Mouse (Mus musculus): ENCODE data around the gene Arid3a. TPM values are rescaled to one million over a fixed set of nuclear protein-coding genes. Genes with fewer than 3 reads are reported as not detected.

Arid3a gene
- polyA plus RNA-seq, 1 experiment from 2014 or later: 7.0 TPM

DNA sequence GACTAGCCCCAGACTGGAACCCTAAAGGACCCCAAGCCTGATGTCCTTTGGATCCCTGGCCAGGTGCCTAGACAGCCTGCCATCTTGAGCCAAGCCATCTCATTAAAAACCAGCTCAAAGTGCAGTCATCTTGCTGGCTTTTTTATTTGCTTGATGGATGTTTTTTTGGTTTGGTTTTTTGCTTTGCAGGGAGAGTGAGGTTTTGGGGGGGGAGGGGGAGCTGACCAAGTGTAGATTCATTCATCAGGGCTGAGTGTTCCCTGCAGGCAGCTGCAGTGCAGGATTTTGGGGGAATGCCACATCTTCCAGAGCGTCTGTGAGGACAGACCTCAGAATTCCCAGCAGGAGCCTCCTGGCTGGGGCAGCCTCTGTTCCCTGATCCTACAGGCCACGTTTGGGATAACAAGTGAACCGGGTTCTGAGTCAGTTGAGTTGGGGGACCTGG lies 42.3 kb downstream of the Arid3a start:
- Histone ChIP-seq H3K36me3 (ENCODE audit: control insufficient read depth, insufficient read depth, low read length) (peaks cover 22% of the 10 kb centered on the region), H3K27ac (ENCODE audit: low read depth, low read length) (no peak overlapping the region), H3K4me1 (ENCODE audit: control insufficient read depth, insufficient read depth, low read length) (no peaks in the 10 kb centered on the region), H3K27me3 (ENCODE audit: control insufficient read depth, insufficient read depth, low read length) (peaks cover 26% of the 10 kb centered on the region), H3K4me3 (ENCODE audit: low read depth, low read length) (no peak overlapping the region), H3K9me3 (ENCODE audit: control insufficient read depth, low read length) (no peaks in the 10 kb centered on the region), H3K4me2 (ENCODE audit: low read depth) (no peak overlapping the region), H3K9ac (ENCODE audit: low read length) (no peak overlapping the region)
- WGBS: 17% methylated on average over 3 of the region's 3 CpGs
- ATAC-seq (ENCODE audit: insufficient read depth, low FRiP score, low TSS enrichment) (no peak), DNase-seq (ENCODE audit: low spot score) (no peak)

DNA sequence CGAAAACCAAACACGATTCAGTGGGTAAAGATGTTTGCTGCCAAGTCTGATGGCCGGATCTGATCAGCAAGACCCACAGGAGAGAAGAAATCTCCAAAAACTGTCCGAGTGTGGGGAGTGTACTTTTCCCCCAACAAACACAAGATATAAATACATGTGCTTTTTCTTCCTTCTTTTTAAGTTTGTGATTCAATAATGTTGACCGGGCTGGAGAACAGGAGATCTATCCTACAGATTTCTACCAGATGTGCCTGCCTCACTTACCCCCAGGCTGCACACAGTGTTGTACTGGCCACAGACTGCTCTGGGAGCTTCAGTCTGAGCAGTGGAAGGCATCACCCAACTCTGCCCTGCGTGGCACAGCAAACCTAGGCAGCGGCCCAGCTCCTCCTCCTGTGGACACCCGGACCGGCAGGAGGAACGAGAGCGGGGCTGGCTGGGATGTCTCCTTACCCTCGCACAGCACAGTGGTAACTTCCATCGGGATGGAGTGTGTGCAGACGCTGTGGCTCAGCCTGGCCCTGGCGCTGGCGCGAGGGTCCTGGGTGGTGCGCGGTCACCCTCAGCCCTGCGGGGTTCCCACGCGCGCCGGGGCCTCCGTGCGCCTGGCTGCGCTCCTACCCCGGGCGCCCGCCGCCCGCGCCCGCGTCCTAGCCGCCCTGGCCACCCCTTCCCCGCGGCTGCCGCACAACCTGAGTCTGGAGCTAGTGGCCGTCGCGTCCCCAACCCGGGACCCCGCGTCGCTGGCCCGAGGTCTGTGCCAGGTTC lies 43.8 kb downstream of the Arid3a start, which contains the start of gene Grin3b:
Grin3b (plus strand) TSS at position 301 of the 768 bp plus-strand sequence.
- Histone ChIP-seq H3K4me1 (ENCODE audit: control insufficient read depth, insufficient read depth, low read length) (no peaks in the 10 kb centered on the region), H3K4me3 (ENCODE audit: low read depth, low read length) (peak within 1 kb of the TSS; percentile 28), H3K27me3 (ENCODE audit: control insufficient read depth, insufficient read depth, low read length) (peaks cover 26% of the 10 kb centered on the region), H3K36me3 (ENCODE audit: control insufficient read depth, insufficient read depth, low read length) (peaks cover 22% of the 10 kb centered on the region), H3K9me3 (ENCODE audit: control insufficient read depth, low read length) (no peaks in the 10 kb centered on the region), H3K4me2 (ENCODE audit: low read depth) (peak within 1 kb of the TSS; percentile 56), H3K27ac (ENCODE audit: low read depth, low read length) (no peak within 1 kb of the TSS), H3K9ac (ENCODE audit: low read length) (peak within 1 kb of the TSS; percentile 54)
- ATAC-seq (ENCODE audit: insufficient read depth, low FRiP score, low TSS enrichment): no peak
- no peak for DNase-seq (ENCODE audit: low spot score)
- WGBS: 7% methylated on average over 47 of the region's 47 CpGs

DNA sequence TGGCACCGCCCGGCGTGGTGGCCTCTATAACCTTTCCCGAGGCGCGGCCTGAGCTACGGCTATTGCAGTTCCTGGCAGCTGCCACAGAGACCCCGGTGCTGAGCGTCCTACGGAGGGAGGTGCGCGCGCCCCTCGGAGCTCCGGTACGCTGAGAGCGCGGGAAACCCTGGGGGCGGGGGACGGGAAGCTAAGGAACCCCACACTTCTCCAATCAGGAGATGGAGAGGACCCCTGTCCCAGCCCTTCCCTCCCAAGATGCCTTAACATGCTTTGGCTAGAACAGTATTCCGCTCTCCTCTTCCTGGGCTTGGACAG lies 44.3 kb downstream of the Arid3a start:
- H3K36me3 ChIP-seq (ENCODE audit: control insufficient read depth, insufficient read depth, low read length): peaks cover 23% of the 10 kb centered on the region
- 3% methylated on average over 21 of the region's 21 CpGs for WGBS
- peak overlapping the region; percentile 28 for H3K4me3 ChIP-seq (ENCODE audit: low read depth, low read length)
- ATAC-seq (ENCODE audit: insufficient read depth, low FRiP score, low TSS enrichment) (no peak), DNase-seq (ENCODE audit: low spot score) (no peak)
- peak overlapping the region; percentile 56 for H3K4me2 ChIP-seq (ENCODE audit: low read depth)
- H3K9me3 ChIP-seq (ENCODE audit: control insufficient read depth, low read length): no peaks in the 10 kb centered on the region
- peaks cover 26% of the 10 kb centered on the region for H3K27me3 ChIP-seq (ENCODE audit: control insufficient read depth, insufficient read depth, low read length)
- peak overlapping the region; percentile 54 for H3K9ac ChIP-seq (ENCODE audit: low read length)
- no peaks in the 10 kb centered on the region for H3K4me1 ChIP-seq (ENCODE audit: control insufficient read depth, insufficient read depth, low read length)
- no peak overlapping the region for H3K27ac ChIP-seq (ENCODE audit: low read depth, low read length)

DNA sequence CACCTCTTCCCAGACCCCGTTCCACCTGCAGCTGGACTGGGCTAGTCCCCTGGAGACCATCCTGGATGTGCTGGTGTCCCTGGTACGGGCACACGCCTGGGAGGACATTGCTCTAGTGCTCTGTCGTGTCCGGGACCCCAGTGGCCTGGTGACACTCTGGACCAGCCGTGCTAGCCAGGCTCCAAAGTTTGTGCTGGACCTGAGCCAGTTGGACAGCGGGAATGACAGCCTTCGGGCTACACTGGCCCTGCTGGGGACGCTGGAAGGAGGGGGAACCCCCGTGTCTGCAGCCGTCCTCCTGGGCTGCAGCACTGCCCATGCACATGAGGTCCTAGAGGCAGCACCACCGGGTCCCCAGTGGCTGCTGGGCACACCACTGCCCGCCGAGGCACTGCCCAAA lies 46.0 kb downstream of the Arid3a start:
- Histone ChIP-seq H3K4me1 (ENCODE audit: control insufficient read depth, insufficient read depth, low read length) (no peaks in the 10 kb centered on the region), H3K4me3 (ENCODE audit: low read depth, low read length) (no peak overlapping the region), H3K9ac (ENCODE audit: low read length) (no peak overlapping the region), H3K4me2 (ENCODE audit: low read depth) (no peak overlapping the region), H3K27ac (ENCODE audit: low read depth, low read length) (no peak overlapping the region), H3K27me3 (ENCODE audit: control insufficient read depth, insufficient read depth, low read length) (peaks cover 26% of the 10 kb centered on the region), H3K36me3 (ENCODE audit: control insufficient read depth, insufficient read depth, low read length) (peaks cover 25% of the 10 kb centered on the region), H3K9me3 (ENCODE audit: control insufficient read depth, low read length) (no peaks in the 10 kb centered on the region)
- WGBS: 72% methylated on average over 14 of the region's 14 CpGs
- ATAC-seq (ENCODE audit: insufficient read depth, low FRiP score, low TSS enrichment): no peak
- no peak for DNase-seq (ENCODE audit: low spot score)

DNA sequence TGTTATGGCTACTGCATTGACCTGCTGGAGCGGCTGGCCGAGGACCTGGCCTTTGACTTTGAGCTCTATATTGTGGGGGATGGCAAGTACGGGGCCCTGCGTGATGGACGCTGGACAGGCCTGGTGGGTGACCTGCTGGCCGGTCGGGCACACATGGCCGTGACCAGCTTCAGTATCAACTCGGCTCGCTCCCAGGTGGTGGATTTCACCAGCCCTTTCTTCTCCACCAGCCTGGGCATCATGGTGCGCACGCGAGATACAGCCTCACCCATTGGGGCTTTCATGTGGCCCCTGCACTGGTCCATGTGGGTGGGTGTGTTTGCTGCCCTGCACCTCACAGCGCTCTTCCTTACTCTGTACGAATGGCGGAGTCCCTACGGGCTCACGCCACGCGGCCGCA lies 47.2 kb downstream of the Arid3a start:
- Histone ChIP-seq H3K27me3 (ENCODE audit: control insufficient read depth, insufficient read depth, low read length) (peaks cover 26% of the 10 kb centered on the region), H3K9ac (ENCODE audit: low read length) (no peak overlapping the region), H3K36me3 (ENCODE audit: control insufficient read depth, insufficient read depth, low read length) (peaks cover 34% of the 10 kb centered on the region), H3K9me3 (ENCODE audit: control insufficient read depth, low read length) (no peaks in the 10 kb centered on the region), H3K4me1 (ENCODE audit: control insufficient read depth, insufficient read depth, low read length) (no peaks in the 10 kb centered on the region), H3K4me3 (ENCODE audit: low read depth, low read length) (no peak overlapping the region; the same call in 1 of the 2 replicates), H3K4me2 (ENCODE audit: low read depth) (no peak overlapping the region), H3K27ac (ENCODE audit: low read depth, low read length) (no peak overlapping the region)
- 89% methylated on average over 21 of the region's 21 CpGs for WGBS
- no peak for ATAC-seq (ENCODE audit: insufficient read depth, low FRiP score, low TSS enrichment)
- no peak for DNase-seq (ENCODE audit: low spot score)

DNA sequence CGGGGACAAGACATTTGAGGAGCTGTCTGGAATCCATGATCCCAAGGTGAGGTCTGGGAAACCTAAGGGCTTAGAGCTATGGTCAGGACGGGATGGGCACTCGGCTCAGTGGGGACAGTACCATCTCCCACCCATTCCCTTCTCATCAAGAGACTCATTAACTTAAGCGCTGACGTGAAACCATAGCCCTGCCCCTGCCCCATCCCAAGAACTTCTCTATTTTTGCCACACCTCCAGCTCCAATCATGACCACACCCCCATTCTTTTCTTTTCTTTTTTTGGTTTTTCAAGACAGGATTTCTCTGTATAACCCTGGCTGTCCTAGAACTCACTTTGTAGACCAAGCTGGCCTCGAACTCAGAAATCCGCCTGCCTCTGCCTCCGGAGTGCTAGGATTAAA lies 47.8 kb downstream of the Arid3a start:
- WGBS: 91% methylated on average over 8 of the region's 8 CpGs
- peaks cover 23% of the 10 kb centered on the region for H3K27me3 ChIP-seq (ENCODE audit: control insufficient read depth, insufficient read depth, low read length)
- DNase-seq (ENCODE audit: low spot score) (no peak), ATAC-seq (ENCODE audit: insufficient read depth, low FRiP score, low TSS enrichment) (no peak)
- H3K27ac ChIP-seq (ENCODE audit: low read depth, low read length): no peak overlapping the region
- no peak overlapping the region for H3K4me2 ChIP-seq (ENCODE audit: low read depth)
- no peaks in the 10 kb centered on the region for H3K4me1 ChIP-seq (ENCODE audit: control insufficient read depth, insufficient read depth, low read length)
- peaks cover 35% of the 10 kb centered on the region for H3K36me3 ChIP-seq (ENCODE audit: control insufficient read depth, insufficient read depth, low read length)
- H3K4me3 ChIP-seq (ENCODE audit: low read depth, low read length): no peak overlapping the region
- H3K9ac ChIP-seq (ENCODE audit: low read length): no peak overlapping the region
- H3K9me3 ChIP-seq (ENCODE audit: control insufficient read depth, low read length): no peaks in the 10 kb centered on the region

DNA sequence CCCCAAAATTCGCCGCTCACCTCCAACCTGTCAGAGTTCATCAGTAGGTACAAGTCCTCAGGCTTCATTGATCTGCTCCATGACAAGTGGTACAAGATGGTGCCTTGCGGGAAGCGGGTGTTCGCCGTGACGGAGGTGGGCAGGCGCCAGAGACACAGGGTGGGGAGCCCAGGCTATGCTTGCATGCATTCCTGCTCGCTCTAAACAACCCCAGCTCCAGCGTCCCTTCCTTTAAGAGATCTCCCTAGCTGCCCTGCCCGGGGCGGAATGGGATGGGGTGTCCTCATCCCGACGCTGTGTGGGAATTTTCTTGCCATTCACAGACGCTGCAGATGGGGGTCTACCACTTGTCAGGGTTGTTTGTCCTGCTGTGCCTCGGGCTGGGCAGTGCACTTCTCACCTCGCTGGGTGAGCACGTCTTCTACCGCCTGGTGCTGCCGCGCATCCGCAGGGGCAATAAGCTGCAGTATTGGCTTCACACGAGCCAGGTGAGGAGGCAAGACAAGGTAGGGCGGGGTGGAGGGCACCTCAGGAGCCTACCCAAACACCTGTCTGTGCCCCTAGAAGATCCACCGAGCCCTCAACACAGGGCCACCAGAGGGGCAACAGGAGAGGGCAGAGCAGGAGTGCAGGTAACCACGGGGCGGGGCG lies 49.4 kb downstream of the Arid3a start:
- Histone ChIP-seq H3K9ac (ENCODE audit: low read length) (no peak overlapping the region), H3K4me3 (ENCODE audit: low read depth, low read length) (no peak overlapping the region), H3K27me3 (ENCODE audit: control insufficient read depth, insufficient read depth, low read length) (peaks cover 10% of the 10 kb centered on the region), H3K4me1 (ENCODE audit: control insufficient read depth, insufficient read depth, low read length) (no peaks in the 10 kb centered on the region), H3K27ac (ENCODE audit: low read depth, low read length) (no peak overlapping the region), H3K9me3 (ENCODE audit: control insufficient read depth, low read length) (no peaks in the 10 kb centered on the region), H3K36me3 (ENCODE audit: control insufficient read depth, insufficient read depth, low read length) (peaks cover 37% of the 10 kb centered on the region), H3K4me2 (ENCODE audit: low read depth) (no peak overlapping the region)
- ATAC-seq (ENCODE audit: insufficient read depth, low FRiP score, low TSS enrichment) (no peak), DNase-seq (ENCODE audit: low spot score) (no peak)
- WGBS: 82% methylated on average over 26 of the region's 28 CpGs

DNA sequence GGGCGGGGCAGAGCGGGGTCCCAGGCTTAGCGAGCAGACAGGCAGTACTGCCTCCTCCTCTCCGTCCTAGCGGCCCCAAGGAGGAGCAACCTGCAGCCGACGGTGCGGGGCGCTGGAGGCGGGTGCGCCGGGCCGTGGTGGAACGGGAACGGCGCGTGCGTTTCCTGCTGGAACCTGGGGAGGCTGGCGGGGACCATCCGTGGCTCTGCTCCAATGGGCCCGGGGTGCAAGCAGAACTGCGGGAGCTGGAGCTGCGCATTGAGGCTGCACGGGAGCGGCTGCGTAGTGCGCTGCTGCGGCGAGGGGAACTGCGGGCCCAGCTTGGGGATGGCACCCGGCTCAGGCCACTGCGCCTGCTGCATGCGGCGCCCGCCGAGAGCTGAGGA lies 49.9 kb downstream of the Arid3a start:
- 71% methylated on average over 31 of the region's 36 CpGs for WGBS
- H3K9me3 ChIP-seq (ENCODE audit: control insufficient read depth, low read length): no peaks in the 10 kb centered on the region
- H3K4me3 ChIP-seq (ENCODE audit: low read depth, low read length): no peak overlapping the region
- peaks cover 37% of the 10 kb centered on the region for H3K36me3 ChIP-seq (ENCODE audit: control insufficient read depth, insufficient read depth, low read length)
- DNase-seq (ENCODE audit: low spot score): no peak
- no peak for ATAC-seq (ENCODE audit: insufficient read depth, low FRiP score, low TSS enrichment)
- H3K9ac ChIP-seq (ENCODE audit: low read length): no peak overlapping the region
- no peak overlapping the region for H3K4me2 ChIP-seq (ENCODE audit: low read depth)
- no peak overlapping the region for H3K27ac ChIP-seq (ENCODE audit: low read depth, low read length)
- peaks cover 4% of the 10 kb centered on the region for H3K27me3 ChIP-seq (ENCODE audit: control insufficient read depth, insufficient read depth, low read length)
- H3K4me1 ChIP-seq (ENCODE audit: control insufficient read depth, insufficient read depth, low read length): no peaks in the 10 kb centered on the region

DNA sequence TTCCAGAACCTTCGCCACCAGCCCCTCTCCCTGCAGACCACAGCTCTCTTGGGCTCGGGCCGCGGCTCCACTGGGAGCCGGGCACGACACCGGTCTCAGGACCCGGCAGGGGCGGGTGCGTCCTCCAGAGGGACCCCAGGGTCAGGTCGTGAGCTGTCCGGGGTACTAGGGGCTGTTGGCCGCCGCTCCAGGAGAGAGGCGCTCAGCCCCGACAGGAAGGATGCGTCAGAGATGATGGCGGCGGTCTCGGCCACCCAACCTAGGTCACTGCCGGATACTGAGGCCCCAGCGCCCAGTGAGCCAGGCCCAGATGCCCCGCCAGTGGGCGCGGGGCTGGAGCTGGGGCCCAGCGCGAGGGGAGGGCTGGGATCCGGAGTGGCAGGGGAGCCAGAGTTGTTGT lies 50.5 kb downstream of the Arid3a start:
- ATAC-seq (ENCODE audit: insufficient read depth, low FRiP score, low TSS enrichment) (no peak), DNase-seq (ENCODE audit: low spot score) (no peak)
- H3K4me3 ChIP-seq (ENCODE audit: low read depth, low read length): no peak overlapping the region
- no peak overlapping the region for H3K9ac ChIP-seq (ENCODE audit: low read length)
- H3K4me1 ChIP-seq (ENCODE audit: control insufficient read depth, insufficient read depth, low read length): 0 out of 2 replicates have a peak, but pooled peaks cover under 1% of the 10 kb centered on the region
- H3K36me3 ChIP-seq (ENCODE audit: control insufficient read depth, insufficient read depth, low read length): peaks cover 37% of the 10 kb centered on the region
- H3K4me2 ChIP-seq (ENCODE audit: low read depth): no peak overlapping the region
- WGBS: 75% methylated on average over 28 of the region's 28 CpGs
- no peaks in the 10 kb centered on the region for H3K9me3 ChIP-seq (ENCODE audit: control insufficient read depth, low read length)
- H3K27me3 ChIP-seq (ENCODE audit: control insufficient read depth, insufficient read depth, low read length): no peaks in the 10 kb centered on the region; the same call in 1 of the 2 replicates
- H3K27ac ChIP-seq (ENCODE audit: low read depth, low read length): no peak overlapping the region

Data from neural tube, embryonic 11.5 days (tissue).